Mouse (Mus musculus) thymus, adult 2 months (tissue): Measurements from ENCODE around the gene Casz1. TPM values are rescaled to one million over a fixed set of nuclear protein-coding genes. Genes with fewer than 3 reads are reported as not detected.

ENCODE experiments used
- DNase-seq: peaks from one replicate; pipeline ENCODE4 v3.0.0; 2021
- H3K27ac ChIP-seq: fragments of 200-500 bp; 2 replicates; pipeline ENCODE4 v1.5.1; 2012; ENCODE audit warnings: low read length, control low read depth; ENCODE audit not compliant: control insufficient read depth, insufficient read depth
- H3K27me3 ChIP-seq: fragments of 200-500 bp; 2 replicates; pipeline ENCODE4 v1.6.1; 2012; ENCODE audit warnings: mild to moderate bottlenecking, low read length, moderate library complexity, mixed read lengths; ENCODE audit not compliant: control insufficient read depth, insufficient read depth
- H3K36me3 ChIP-seq: fragments of 200-500 bp; 2 replicates; pipeline ENCODE4 v1.6.1; 2012; ENCODE audit warnings: mild to moderate bottlenecking, low read length, moderate library complexity; ENCODE audit not compliant: control insufficient read depth, insufficient read depth
- H3K4me1 ChIP-seq: fragments of 200-500 bp; replicated peaks from 2 replicates; pipeline ENCODE4 v1.6.1; 2012; ENCODE audit warnings: low read length; ENCODE audit not compliant: control insufficient read depth, insufficient read depth
- H3K4me3 ChIP-seq: fragments of 200-500 bp; 2 replicates; pipeline ENCODE4 v1.5.1; 2012; ENCODE audit warnings: mild to moderate bottlenecking, low read length, control low read depth, moderate library complexity; ENCODE audit not compliant: control insufficient read depth, insufficient read depth
- CTCF ChIP-seq: fragments of 200-500 bp; IDR thresholded peaks from 2 replicates; pipeline ENCODE4 v1.5.1; 2012; ENCODE audit warnings: mild to moderate bottlenecking, control low read depth, low read length, moderate library complexity, borderline replicate concordance; ENCODE audit not compliant: control insufficient read depth, poor library complexity, insufficient read depth; ENCODE audit errors: extremely low read depth
- POLR2A ChIP-seq: fragments of 200-500 bp; IDR thresholded peaks from 2 replicates; pipeline ENCODE4 v1.6.1; 2012; ENCODE audit warnings: mild to moderate bottlenecking, low read length, control low read depth, moderate library complexity; ENCODE audit not compliant: control insufficient read depth, poor library complexity, insufficient read depth; ENCODE audit errors: extremely low read depth
- WGBS: fragments of 180-500 bp; shearing (Covaris S2); methylation state at CpG from one replicate; pipeline ENCODE4 v1.1.7; 2018; 5-methylcytosine and 5-hydroxymethylcytosine counted together
- polyA plus RNA-seq: library from polyadenylated mRNA; depleted of rRNA; stranded (reverse); fragments of >200 nt; gene quantifications from 2 replicates; pipeline ENCODE4 v1.2.3, GENCODE M21; 2012; rRNA removed

Casz1 gene
- polyA plus RNA-seq, 1 experiment = 5.8 TPM

- Histone ChIP-seq H3K27ac (no peak overlapping the region), H3K36me3 (no peaks in the 10 kb centered on the region), H3K4me1 (0 out of 2 replicates have a peak, but pooled peaks cover 5% of the 10 kb centered on the region), H3K4me3 (no peak overlapping the region), H3K27me3 (no peaks in the 10 kb centered on the region)
- no peak for DNase-seq
- 96% methylated on average over 11 of the region's 11 CpGs for WGBS
- no peak for TF ChIP-seq CTCF
- no peak for TF ChIP-seq POLR2A
Measured at GRCm38 (mm10) chr4:149002441-149003093, 198.3 kb downstream of the Casz1 start.

Other genes with a start within 250 kb of the Casz1 start
- 69.1 and 73.4 TPM in 2 replicates for gene Exosc10, start 246.0 kb upstream of the Casz1 start, polyA plus RNA-seq
- gene Srm, start 212.9 kb upstream of the Casz1 start, polyA plus RNA-seq = 98.7 and 110 TPM in 2 replicates
- 3.8 and 4.0 TPM in 2 replicates for gene Masp2, start 201.9 kb upstream of the Casz1 start, polyA plus RNA-seq
- 217 and 252 TPM in 2 replicates for gene Tardbp, start 177.4 kb upstream of the Casz1 start, polyA plus RNA-seq
- gene Gm572, start 161.1 kb upstream of the Casz1 start, polyA plus RNA-seq = 0.31 and 0.34 TPM in 2 replicates